Mouse (Mus musculus) mature B cell (primary cell): Measurements from ENCODE around the gene Gm13078.

ENCODE experiments used
- in situ Hi-C: fragments of 300-500 bp; cut with MboI; formaldehyde crosslinking; loops from 2 replicates; pipeline ENCODE4 v1.14.3; 2019

Gm13078 gene

DNA sequence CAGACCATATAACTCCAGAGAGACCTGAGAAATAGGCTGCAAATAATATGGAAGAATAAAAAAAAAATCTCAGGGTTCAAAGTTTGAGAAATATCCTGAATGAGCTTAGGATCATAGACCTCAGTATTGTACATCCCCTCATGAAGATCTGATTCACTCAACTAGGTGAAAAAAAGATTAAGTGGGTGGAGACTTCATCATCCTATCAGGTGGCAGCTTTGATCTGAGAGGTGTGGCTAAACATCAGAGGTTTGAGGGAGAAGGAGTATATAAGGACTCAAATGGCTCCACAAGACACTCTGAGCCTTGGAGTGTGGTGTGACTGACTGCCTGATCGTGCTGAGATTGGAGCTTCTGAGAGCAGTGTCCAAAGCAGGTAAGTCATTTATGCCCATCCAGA is at the start of gene Gm13078:
Gene Gm13078, plus strand, starts transcription at position 301 of the 400 bp plus-strand sequence.
- in situ Hi-C loops, result no loop called here

GRCm38 (mm10) chr4:143702611-143703010 is 16.6 kb upstream of the Gm13078 start, which contains the start of gene Gm13089:
Gene Gm13089, minus strand, starts transcription at chr4:143702711.
- in situ Hi-C loops, result no loop called here
